Mouse (Mus musculus): ENCODE results near the gene Ggt1.

The Ggt1 gene

DNA sequence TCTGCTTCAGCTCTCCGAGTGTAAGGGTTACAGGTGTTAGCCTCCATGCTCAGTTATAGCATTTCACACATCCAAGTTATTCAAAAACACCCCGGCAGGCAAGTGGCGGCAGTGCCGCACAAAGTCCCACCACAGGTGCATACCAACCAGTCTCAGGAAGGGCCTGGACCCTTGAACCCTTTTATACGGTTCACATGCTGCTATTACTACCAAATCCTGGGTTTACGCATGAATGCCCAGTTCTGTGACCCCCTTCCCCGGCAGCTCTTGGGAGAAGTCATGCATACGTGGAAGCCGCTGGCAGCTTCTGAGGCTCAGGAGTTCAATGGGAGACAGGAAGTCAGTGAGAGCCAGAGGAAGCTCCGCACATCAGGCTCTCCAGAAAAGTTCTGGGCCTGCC, 11.8 kb downstream of the Ggt1 start:
- DNase-seq (ENCODE audit: low read depth, low spot score) = no peak

DNA sequence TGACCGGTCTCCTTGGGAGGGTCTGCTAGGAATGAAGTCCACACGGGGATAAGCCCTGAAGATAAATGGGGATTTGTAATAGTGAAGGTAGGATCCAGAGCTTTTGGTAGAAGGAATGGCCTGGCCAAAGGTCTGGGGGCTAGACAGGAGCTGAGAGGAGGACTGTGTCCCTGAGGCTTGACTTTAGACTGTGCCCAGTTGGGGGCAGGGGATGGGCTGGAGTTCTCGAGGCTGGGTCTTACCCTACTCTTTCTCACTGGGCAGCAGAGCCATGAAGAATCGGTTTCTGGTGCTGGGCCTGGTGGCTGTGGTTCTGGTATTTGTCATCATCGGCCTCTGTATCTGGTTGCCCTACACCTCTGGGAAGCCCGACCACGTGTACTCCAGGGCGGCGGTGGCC, 12.6 kb downstream of the Ggt1 start:
- DNase-seq (ENCODE audit: low read depth, low spot score) = no peak

GRCm38 (mm10) chr10:75579129-75579528, 17.7 kb downstream of the Ggt1 start:
- DNase-seq (ENCODE audit: low read depth, low spot score) = no peak

DNA sequence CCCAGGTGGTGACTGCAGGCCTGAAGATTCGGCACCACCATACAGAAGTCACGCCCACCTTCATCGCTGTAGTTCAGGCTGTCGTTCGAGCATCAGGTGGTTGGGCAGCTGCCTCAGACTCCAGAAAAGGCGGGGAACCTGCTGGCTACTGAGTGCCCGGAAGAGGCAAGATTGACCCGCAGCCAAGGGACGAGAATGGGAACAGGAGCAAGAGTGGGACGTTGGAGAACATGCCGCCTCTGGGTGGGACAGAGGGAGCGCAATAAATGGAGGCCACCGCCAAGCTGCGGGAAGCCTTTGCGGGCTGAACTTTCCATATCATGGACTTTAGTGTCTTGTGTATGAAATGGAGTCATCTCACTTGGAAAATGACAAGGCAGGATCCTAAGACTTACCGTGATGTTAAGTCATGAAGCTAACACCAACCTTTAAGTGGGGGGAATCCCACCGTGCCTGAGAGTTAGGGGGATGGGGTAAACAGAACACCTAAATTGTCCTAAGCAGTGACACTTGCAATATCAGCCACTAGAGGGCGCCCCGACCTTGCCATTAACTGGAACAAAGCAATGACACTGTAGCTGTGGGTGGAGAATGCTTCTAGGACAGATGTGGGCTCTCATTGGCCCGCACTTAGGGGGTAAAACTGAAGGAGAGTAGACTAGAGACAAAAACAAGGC, 24.6 kb downstream of the Ggt1 start:
- DNase-seq (ENCODE audit: low read depth, low spot score) = peak; percentile 88

- no peak for DNase-seq (ENCODE audit: low read depth, low spot score)
Measured at GRCm38 (mm10) chr10:75586553-75586879, 25.1 kb downstream of the Ggt1 start.

DNA sequence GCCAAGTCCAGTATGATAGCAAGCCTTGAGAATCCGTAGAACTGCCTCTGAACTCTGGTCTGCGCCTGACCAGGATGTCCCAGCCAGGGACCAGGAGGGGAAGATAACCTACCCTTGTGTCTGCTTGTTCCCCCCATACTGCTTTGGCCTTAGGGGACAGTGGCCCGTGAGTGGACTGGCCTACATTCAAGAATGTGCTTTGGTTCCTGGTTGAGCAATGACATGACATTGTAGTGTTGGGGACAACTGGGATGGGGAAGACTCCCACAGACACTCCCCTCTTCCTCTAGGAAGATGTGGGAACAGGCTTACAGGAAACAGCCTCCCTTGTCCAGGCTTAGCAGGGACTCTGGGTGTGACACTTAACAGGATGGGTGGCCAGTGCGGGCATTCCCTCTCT, 26.4 kb downstream of the Ggt1 start:
- no peak for DNase-seq (ENCODE audit: low read depth, low spot score)

- DNase-seq (ENCODE audit: low read depth, low spot score) = no peak
Measured at GRCm38 (mm10) chr10:75588336-75588735, 26.9 kb downstream of the Ggt1 start.

GRCm38 (mm10) chr10:75589129-75589528, 27.7 kb downstream of the Ggt1 start, which contains the start of gene Ggt5:
Ggt5 (plus strand) TSS chr10:75589340.
- peak; percentile 40 for DNase-seq (ENCODE audit: low read depth, low spot score)

GRCm38 (mm10) chr10:75589651-75590050, 28.2 kb downstream of the Ggt1 start:
- no peak for DNase-seq (ENCODE audit: low read depth, low spot score)

GRCm38 (mm10) chr10:75591211-75591894, 29.9 kb downstream of the Ggt1 start:
- no peak for DNase-seq (ENCODE audit: low read depth, low spot score)

DNA sequence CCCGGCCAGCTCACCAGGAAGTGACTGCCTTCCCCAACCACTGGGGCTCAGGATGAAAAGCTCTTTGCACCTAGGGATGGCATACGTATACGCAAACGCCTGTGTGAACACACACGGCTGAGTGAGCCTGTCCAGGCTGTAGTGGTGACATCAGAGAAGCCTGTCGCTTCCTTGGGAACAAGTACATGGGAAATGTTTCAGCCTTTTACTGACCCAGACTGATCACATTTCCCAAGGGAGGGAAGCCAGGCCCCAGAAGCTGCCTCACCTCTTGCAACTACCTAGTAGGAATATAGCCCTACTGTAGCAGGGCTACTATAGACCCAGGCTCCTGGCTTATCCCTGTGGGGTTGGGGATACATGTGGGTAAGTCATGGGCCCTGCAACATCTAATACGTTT, 31.2 kb downstream of the Ggt1 start:
- no peak for DNase-seq (ENCODE audit: low read depth, low spot score)

- no peak for DNase-seq (ENCODE audit: low read depth, low spot score)
Measured at GRCm38 (mm10) chr10:75595981-75596380, 34.6 kb downstream of the Ggt1 start.

GRCm38 (mm10) chr10:75600189-75600730, 38.9 kb downstream of the Ggt1 start:
- no peak for DNase-seq (ENCODE audit: low read depth, low spot score)

- no peak for DNase-seq (ENCODE audit: low read depth, low spot score)
Measured at GRCm38 (mm10) chr10:75605162-75605846, 43.9 kb downstream of the Ggt1 start.

GRCm38 (mm10) chr10:75607253-75607652, 45.8 kb downstream of the Ggt1 start:
- DNase-seq (ENCODE audit: low read depth, low spot score) = no peak

DNA sequence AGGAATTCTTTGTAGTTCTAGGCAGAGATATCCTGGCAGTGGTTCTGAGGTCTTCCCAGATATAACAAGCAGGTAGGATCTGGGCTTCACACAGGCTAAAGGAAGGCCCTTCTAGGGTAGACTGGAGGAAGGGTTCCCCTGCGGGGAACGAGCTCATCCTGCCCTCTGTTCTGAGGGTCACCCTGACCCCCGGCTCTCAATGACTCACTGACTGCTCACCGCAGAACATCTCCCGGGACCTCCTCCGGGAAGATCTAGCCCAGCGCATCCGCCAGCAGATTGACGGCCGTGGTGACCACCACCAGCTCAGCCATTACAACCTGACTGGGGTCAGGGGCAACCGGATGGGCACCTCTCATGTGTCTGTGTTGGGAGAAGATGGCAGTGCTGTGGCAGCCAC, 47.6 kb downstream of the Ggt1 start:
- DNase-seq (ENCODE audit: low read depth, low spot score) = no peak

DNA sequence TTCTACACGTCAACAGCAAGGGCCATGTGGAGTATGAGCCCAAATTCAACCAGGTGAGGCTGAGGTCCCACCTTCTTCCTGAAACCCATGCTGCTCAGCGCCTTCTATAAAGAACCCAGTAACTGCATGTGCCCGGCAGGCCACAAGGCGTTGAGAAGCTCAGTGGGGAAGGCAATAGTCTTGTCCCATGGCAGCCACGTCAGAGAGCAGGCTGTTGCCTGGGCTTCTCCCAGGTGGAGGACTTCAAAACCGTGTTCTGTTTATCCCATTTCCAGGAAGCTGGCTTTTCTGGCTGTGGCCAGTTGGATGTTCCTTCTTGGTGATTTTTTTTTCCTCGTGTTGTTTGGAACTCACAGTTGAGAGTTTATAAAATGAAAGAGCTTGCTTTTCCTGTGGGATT, 49.1 kb downstream of the Ggt1 start:
- no peak for DNase-seq (ENCODE audit: low read depth, low spot score)

DNA sequence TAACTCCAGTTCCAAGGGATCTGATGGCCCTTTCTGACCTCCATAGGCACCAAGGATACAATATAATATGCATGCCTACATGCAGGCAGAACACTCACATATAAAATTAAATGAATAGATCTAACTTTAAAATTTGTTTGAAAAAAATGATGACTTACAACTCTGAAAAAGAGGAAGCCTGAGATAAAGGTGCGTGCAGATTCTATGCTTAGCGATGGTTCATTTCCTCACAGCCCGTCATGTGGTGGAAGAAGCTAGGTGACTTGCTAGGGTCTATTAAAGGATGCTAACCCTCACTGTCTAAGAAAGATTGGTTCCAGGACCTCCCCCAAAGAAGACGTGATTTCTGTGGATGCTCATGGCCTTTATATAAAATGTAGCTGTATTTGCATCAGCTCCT, 54.6 kb downstream of the Ggt1 start:
- no peak for DNase-seq (ENCODE audit: low read depth, low spot score)

DNA sequence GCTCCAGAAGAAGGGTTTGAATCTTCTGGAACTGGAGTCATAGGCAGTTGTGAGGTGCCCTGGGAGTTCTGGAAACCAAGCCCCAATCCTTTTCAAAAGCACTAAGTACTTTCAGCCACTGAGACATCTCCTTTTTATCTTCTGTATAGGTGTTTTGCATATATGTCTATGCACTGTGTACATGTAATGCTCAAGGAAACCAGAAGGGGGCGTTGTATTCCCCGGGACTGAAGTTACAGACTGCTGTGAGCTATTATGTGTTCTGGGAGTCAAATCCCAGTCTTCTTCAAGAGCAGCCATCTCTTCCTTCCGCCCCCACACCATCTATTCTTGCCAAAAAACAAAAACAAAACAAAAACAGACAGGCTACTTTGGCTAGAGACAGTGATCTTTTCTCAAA, 59.4 kb downstream of the Ggt1 start:
- DNase-seq (ENCODE audit: low read depth, low spot score) = no peak

- DNase-seq (ENCODE audit: low read depth, low spot score) = no peak
Measured at GRCm38 (mm10) chr10:75625920-75626319, 64.5 kb downstream of the Ggt1 start.

DNA sequence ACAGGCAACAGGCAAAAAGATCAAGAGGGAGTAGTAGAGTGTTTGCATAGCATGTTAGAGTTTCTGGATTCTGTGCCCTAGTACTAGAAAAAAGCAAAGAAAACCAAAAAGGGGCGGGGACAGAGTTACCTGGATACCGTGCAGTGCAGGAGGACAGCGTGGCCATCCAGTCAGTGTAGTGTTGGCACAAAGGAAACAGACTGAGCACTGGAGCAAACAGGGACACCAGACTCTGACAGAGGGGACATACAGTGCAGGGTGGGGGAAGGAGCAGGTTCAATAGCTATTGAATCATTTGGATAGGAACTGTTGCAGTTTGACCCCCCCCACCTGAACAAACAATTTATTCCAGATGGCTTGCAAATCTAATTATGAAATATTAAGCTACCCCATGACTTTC, 65.6 kb downstream of the Ggt1 start:
- DNase-seq (ENCODE audit: low read depth, low spot score) = no peak

DNA sequence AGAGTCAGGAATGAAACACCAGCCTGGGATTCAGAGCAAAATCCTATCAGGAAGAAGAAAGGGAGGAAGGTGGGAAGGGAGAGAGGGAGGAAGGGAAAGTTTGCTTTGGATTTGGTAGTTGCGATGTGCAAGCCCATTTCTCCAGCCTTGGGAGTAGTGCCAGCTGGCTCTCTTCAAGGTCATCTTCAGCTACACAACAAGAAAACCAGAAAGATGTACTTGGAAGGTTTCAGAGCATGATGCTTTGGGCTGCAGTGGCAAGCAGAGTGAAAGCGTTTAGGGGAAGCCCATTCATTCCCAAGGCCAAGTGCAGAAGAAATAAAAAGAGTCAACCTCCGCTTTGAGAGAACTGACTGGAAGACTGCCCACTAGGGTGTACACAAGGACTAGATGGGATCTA, 66.1 kb downstream of the Ggt1 start:
- no peak for DNase-seq (ENCODE audit: low read depth, low spot score)

- DNase-seq (ENCODE audit: low read depth, low spot score) = peak; percentile 5
Measured at GRCm38 (mm10) chr10:75632633-75633032, 71.2 kb downstream of the Ggt1 start.

Data from forelimb bud, embryonic 11.5 days (tissue).